Comparison of ENCODE assay signal across 9 mouse cellular contexts in genomic region chr16:95438848-95439540, GRCm38 (mm10).
A peak's percentile ranks its signal among the peaks of the same experiment; 100 is the strongest.
DNase-seq lines count a peak whose midpoint lies in the region; ATAC-seq and TF ChIP-seq lines count a peak whose summit lies in the region.
"Had no signal": no experiment of that assay in that cellular context is flagged by ENCODE, and none has a peak within 500 bp of the region (broad histone marks: within the 10 kb centered on the region; RNA-seq: fewer than 3 reads in every experiment).

No protein-coding gene starts in this region.

- H3K9me3 ChIP-seq in neural tube, embryonic 15.5 days (replicated peaks), result no peaks in the 10 kb centered on the region
- no peaks in the 10 kb centered on the region for H3K9me3 ChIP-seq in forebrain, embryonic 16.5 days (ENCODE audit: control insufficient read depth, low read length)
- H3K9me3 ChIP-seq: hindbrain, embryonic 15.5 days had no signal

- DNase-seq in 416B (ENCODE audit: low read depth), result peak; percentile 99
- peak; percentile 33 for DNase-seq in kidney, adult 18-20 months
- DNase-seq in lung, adult 2 months, result no peak
- DNase-seq in cerebellum, adult 11 months, result no peak

- H3K9ac ChIP-seq in neural tube, embryonic 15.5 days (replicated peaks), result no peak overlapping the region
- no peak overlapping the region for H3K9ac ChIP-seq in forebrain, embryonic 16.5 days (replicated peaks; ENCODE audit: low read depth, low read length)
- H3K9ac ChIP-seq: hindbrain, embryonic 15.5 days had no signal

- H3K27ac ChIP-seq in cortical plate, adult 2 months (ENCODE audit: insufficient read depth, low read length), result peak overlapping the region; percentile 64
- no peak overlapping the region for H3K27ac ChIP-seq in neural tube, embryonic 15.5 days (replicated peaks)
- H3K27ac ChIP-seq in forebrain, embryonic 16.5 days (ENCODE audit: low read length), result no peak overlapping the region
- H3K27ac ChIP-seq: hindbrain, embryonic 15.5 days had no signal

- TF ChIP-seq CTCF in cortical plate, adult 2 months (IDR thresholded peaks at IDR 0.05; ENCODE audit: extremely low read depth, insufficient read depth, low read length), result no peak
- no peak for TF ChIP-seq CTCF in lung, adult 2 months (IDR thresholded peaks at IDR 0.05; ENCODE audit: insufficient read depth, low read length)

- no peaks in the 10 kb centered on the region for H3K27me3 ChIP-seq in neural tube, embryonic 15.5 days (replicated peaks)
- H3K27me3 ChIP-seq in forebrain, embryonic 16.5 days (replicated peaks; ENCODE audit: control insufficient read depth, insufficient read depth, low read length), result no peaks in the 10 kb centered on the region
- H3K27me3 ChIP-seq: hindbrain, embryonic 15.5 days had no signal

- no peak for TF ChIP-seq POLR2A in cortical plate, adult 2 months (IDR thresholded peaks at IDR 0.05; ENCODE audit: extremely low read depth, insufficient read depth, low read length)
- TF ChIP-seq POLR2A in lung, adult 2 months (IDR thresholded peaks at IDR 0.05; ENCODE audit: borderline replicate concordance, extremely low read depth, low read depth, low read length), result peak; percentile 32; the same call in 1 of the 2 replicates

- no peak overlapping the region for H3K4me2 ChIP-seq in neural tube, embryonic 15.5 days
- no peak overlapping the region for H3K4me2 ChIP-seq in forebrain, embryonic 16.5 days (ENCODE audit: low read length)
- H3K4me2 ChIP-seq: hindbrain, embryonic 15.5 days had no signal

- peaks cover 5% of the 10 kb centered on the region; the same call in 1 of the 2 replicates for H3K4me1 ChIP-seq in cortical plate, adult 2 months (ENCODE audit: control insufficient read depth, insufficient read depth, low read length)
- peaks cover 27% of the 10 kb centered on the region for H3K4me1 ChIP-seq in lung, adult 2 months (ENCODE audit: control insufficient read depth, insufficient read depth, low read length)
- 0 out of 2 replicates have a peak, but pooled peaks cover 4% of the 10 kb centered on the region for H3K4me1 ChIP-seq in neural tube, embryonic 15.5 days
- no peaks in the 10 kb centered on the region for H3K4me1 ChIP-seq in forebrain, embryonic 16.5 days (replicated peaks; ENCODE audit: control insufficient read depth, insufficient read depth, low read length)
- H3K4me1 ChIP-seq: hindbrain, embryonic 15.5 days had no signal

- H3K4me3 ChIP-seq in cortical plate, adult 2 months (ENCODE audit: insufficient read depth, low read length), result no peak overlapping the region
- H3K4me3 ChIP-seq in lung, adult 2 months (replicated peaks; ENCODE audit: extremely low read depth, low read depth, low read length), result no peak overlapping the region
- no peak overlapping the region for H3K4me3 ChIP-seq in neural tube, embryonic 15.5 days (replicated peaks)
- no peak overlapping the region for H3K4me3 ChIP-seq in forebrain, embryonic 16.5 days (replicated peaks; ENCODE audit: low read length)
- H3K4me3 ChIP-seq: hindbrain, embryonic 15.5 days had no signal

- no peaks in the 10 kb centered on the region for H3K36me3 ChIP-seq in neural tube, embryonic 15.5 days
- H3K36me3 ChIP-seq in forebrain, embryonic 16.5 days (ENCODE audit: control insufficient read depth, insufficient read depth), result no peaks in the 10 kb centered on the region
- H3K36me3 ChIP-seq: hindbrain, embryonic 15.5 days had no signal

- ATAC-seq in erythroblast, adult 5-6 weeks (replicated peaks; ENCODE audit: low FRiP score, poor library complexity, severe bottlenecking), result no peak
- no peak for ATAC-seq in neural tube, embryonic 15.5 days (ENCODE audit: low FRiP score)
- ATAC-seq in forebrain, embryonic 16.5 days, result no peak

- WGBS in lung, adult 2 months, result 37% methylated on average over 17 of the region's 17 CpGs
- WGBS in neural tube, embryonic 15.5 days, result 73% methylated on average over 17 of the region's 17 CpGs
- 78% methylated on average over 17 of the region's 17 CpGs for WGBS in forebrain, embryonic 16.5 days

Comparison
In these comparisons a context has a peak if more than half of its experiments do, and no peak if none do; other contexts are left out.
1. DNase-seq: peak in 416B (single experiment) and kidney, adult 18-20 months (single experiment); none in lung, adult 2 months (single experiment) and cerebellum, adult 11 months (single experiment).